ENCODE assay signal across 9 mouse cellular contexts in the genomic region with DNA sequence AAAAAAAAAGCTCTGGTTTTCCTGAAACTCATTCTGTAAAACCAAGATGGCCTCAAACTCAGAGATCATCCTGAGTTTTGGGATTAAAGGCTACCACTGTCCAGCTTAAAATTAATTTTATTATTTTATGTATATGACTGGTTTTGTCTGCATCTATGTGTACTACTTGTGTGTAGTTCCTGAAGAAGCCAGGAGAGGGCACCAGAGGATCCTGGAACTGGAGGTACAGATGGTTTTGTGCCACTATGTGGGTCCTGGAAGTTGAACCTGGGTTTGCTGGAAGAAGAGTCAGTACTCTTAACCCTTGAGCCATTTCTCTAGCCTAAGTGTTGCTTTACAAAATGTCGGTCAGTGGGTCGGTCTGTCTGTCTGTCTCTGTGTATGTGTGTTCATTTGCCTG. TPM values are rescaled to one million over a fixed set of nuclear protein-coding genes. Genes with fewer than 3 reads are reported as not detected.
DNase-seq lines count a peak whose midpoint lies in the region; TF ChIP-seq lines count a peak whose summit lies in the region.
"Had no signal": no experiment of that assay in that cellular context is flagged by ENCODE, and none has a peak within 500 bp of the region (broad histone marks: within the 10 kb centered on the region; RNA-seq: fewer than 3 reads in every experiment).

No protein-coding gene starts in this region.

- peak; percentile 60 for TF ChIP-seq CTCF in layer of hippocampus, adult 2 months (conservative IDR thresholded peaks at IDR 0.05)

- no peaks in the 10 kb centered on the region for H3K4me1 ChIP-seq in ES-E14 (ENCODE audit: control insufficient read depth in 2 of 2, insufficient read depth in 2 of 2, low read length in 2 of 2, poor library complexity in 1 of 2)

- H3K36me3 ChIP-seq in ES-E14 (ENCODE audit: control insufficient read depth, insufficient read depth, low read length, poor library complexity, severe bottlenecking) = no peaks in the 10 kb centered on the region

- in situ Hi-C loops in ES-E14 (cut with MboI; ENCODE audit: low sequenced_read_pairs in 2 of 2, unreplicated experiment in 2 of 2) = no loop called here

- H3K9me3 ChIP-seq in ES-E14 (ENCODE audit: control insufficient read depth, insufficient read depth, low read depth, low read length) = no peaks in the 10 kb centered on the region

- H3K9ac ChIP-seq in ES-E14 (ENCODE audit: insufficient read depth, low read depth, low read length, poor library complexity, severe bottlenecking) = no peak overlapping the region

- DNase-seq in layer of hippocampus, adult 2 months (ENCODE audit: low spot score in 2 of 2) = no peak
- DNase-seq in layer of hippocampus, postnatal 10 days (ENCODE audit: low spot score in 2 of 2) = no peak
- DNase-seq in B cell, adult 2 months = peak; percentile 44 to 46
- DNase-seq in ES-E14 (ENCODE audit: low read depth, low spot score) = peak; percentile 71
- DNase-seq in induced T-regulatory cell, adult 2 months (ENCODE audit: low read depth) = peak; percentile 57
- DNase-seq in frontal cortex, postnatal 25 days (ENCODE audit: low spot score in 2 of 2) = no peak
- DNase-seq in natural killer cell, adult 2 months (ENCODE audit: low spot score in 2 of 2) = no peak
- DNase-seq: adrenal gland, postnatal 25 days; kidney, adult 9 months had no signal

- H3K4me3 ChIP-seq in layer of hippocampus, adult 2 months = no peak overlapping the region
- H3K4me3 ChIP-seq in ES-E14 (ENCODE audit: insufficient read depth in 1 of 2, low read depth in 1 of 2, low read length in 2 of 2, poor library complexity in 1 of 2, severe bottlenecking in 1 of 2) = no peak overlapping the region

- no peak overlapping the region for H3K27ac ChIP-seq in layer of hippocampus, adult 2 months
- no peak overlapping the region for H3K27ac ChIP-seq in ES-E14 (ENCODE audit: insufficient read depth, low read depth, low read length, poor library complexity, severe bottlenecking)

TF ChIP-seq in ES-E14, 5 proteins besides CTCF, POLR2A, EP300 and RAD21:
- TF ChIP-seq ZNF384 (IDR thresholded peaks at IDR 0.05; ENCODE audit: low read depth, low read length) (no peak), ZC3H11A (IDR thresholded peaks at IDR 0.05; ENCODE audit: borderline replicate concordance, low read depth, low read length) (peak; percentile 68)

RNA-seq across cellular contexts. Expression of gene P2ry6, which starts 16.0 kb away (rescaled TPM):
- total RNA-seq in layer of hippocampus, adult 2 months (2021) = 1 to 10 TPM; 3.0 to 3.6 TPM
- 1 to 10 TPM; 4.0 TPM for total RNA-seq in layer of hippocampus, postnatal 10 days (2021)
- 0.45 and 0.95 TPM in 2 replicates for total RNA-seq in ES-E14 (2012; rRNA removed)

RNA-seq across cellular contexts. Expression of gene Arhgef17, which starts 26.5 kb away (rescaled TPM):
- 100 to 1,000 TPM; 163 to 171 TPM for total RNA-seq in layer of hippocampus, adult 2 months (2021)
- total RNA-seq in layer of hippocampus, postnatal 10 days (2021) = 10 to 100 TPM; 76.5 to 81.6 TPM
- 21.8 and 23.2 TPM in 2 replicates for total RNA-seq in ES-E14 (2012; rRNA removed)

RNA-seq across cellular contexts. Expression of gene P2ry2, which starts 54.2 kb away (rescaled TPM):
- total RNA-seq in layer of hippocampus, adult 2 months (2021) = under 1 TPM; 0.86 to 0.87 TPM
- total RNA-seq in layer of hippocampus, postnatal 10 days (2021) = 1 to 10 TPM; 1.2 to 2.2 TPM
- total RNA-seq in ES-E14 (2012; rRNA removed) = 2.3 and 2.8 TPM in 2 replicates

Comparison
In these comparisons a context has a peak if more than half of its experiments do, and no peak if none do; other contexts are left out.
1. DNase-seq: peak in B cell, adult 2 months (2 of 2), ES-E14 (single experiment) and induced T-regulatory cell, adult 2 months (single experiment); none in layer of hippocampus, adult 2 months (0 of 2), layer of hippocampus, postnatal 10 days (0 of 2), frontal cortex, postnatal 25 days (0 of 2) and natural killer cell, adult 2 months (0 of 2).